Mouse (Mus musculus) ES-Bruce4 (cell line): ENCODE measurements around the gene Gm45837. TPM values are rescaled to one million over a fixed set of nuclear protein-coding genes. Genes with fewer than 3 reads are reported as not detected.

Experiments
- H3K27ac ChIP-seq: 2 replicates; pipeline ENCODE4 v1.5.1; 2012; ENCODE audit warnings: low read length, inconsistent platforms; ENCODE audit not compliant: insufficient read depth
- H3K27me3 ChIP-seq: 2 replicates; pipeline ENCODE4 v1.6.1; 2012; ENCODE audit warnings: mild to moderate bottlenecking, low read length, inconsistent platforms; ENCODE audit not compliant: control insufficient read depth, poor library complexity, insufficient read depth, severe bottlenecking
- H3K36me3 ChIP-seq: 2 replicates; pipeline ENCODE4 v1.6.1; 2012; ENCODE audit warnings: inconsistent platforms, mild to moderate bottlenecking, low read length, moderate library complexity; ENCODE audit not compliant: control insufficient read depth, poor library complexity, insufficient read depth, severe bottlenecking
- H3K4me1 ChIP-seq: one replicate; pipeline ENCODE4 v1.8.1; 2011; ENCODE audit warnings: low read length; ENCODE audit not compliant: control insufficient read depth, insufficient read depth
- H3K4me3 ChIP-seq: 2 replicates; pipeline ENCODE4 v1.5.1; 2011; ENCODE audit warnings: low read depth, mild to moderate bottlenecking, low read length
- H3K9ac ChIP-seq: 2 replicates; pipeline ENCODE4 v1.6.1; 2012; ENCODE audit warnings: low read depth, mild to moderate bottlenecking, inconsistent platforms; ENCODE audit not compliant: poor library complexity, severe bottlenecking
- H3K9me3 ChIP-seq: replicated peaks from 2 replicates; pipeline ENCODE4 v1.6.1; 2012; ENCODE audit warnings: mild to moderate bottlenecking, low read length, inconsistent platforms; ENCODE audit not compliant: control insufficient read depth, poor library complexity, insufficient read depth, severe bottlenecking
- CTCF ChIP-seq: IDR thresholded peaks from one replicate; pipeline ENCODE4 v1.8.1; 2011; ENCODE audit warnings: low read depth, low read length
- EP300 ChIP-seq: IDR thresholded peaks from 2 replicates; pipeline ENCODE4 v1.6.1; 2011; ENCODE audit warnings: low read depth, low read length; ENCODE audit not compliant: insufficient read depth
- POLR2A ChIP-seq: IDR thresholded peaks from one replicate; pipeline ENCODE4 v1.8.1; 2011; ENCODE audit warnings: low read length; ENCODE audit not compliant: insufficient read depth
- polyA plus RNA-seq: library from polyadenylated mRNA; stranded (reverse); fragments of >200 nt; gene quantifications from 2 replicates; pipeline ENCODE4 v1.2.4, GENCODE M21; 2011; ENCODE audit warnings: low read depth; ENCODE audit not compliant: missing spikeins, insufficient read depth, insufficient read length

Gene Gm45837
- polyA plus RNA-seq, 1 experiment, result not detected

DNA sequence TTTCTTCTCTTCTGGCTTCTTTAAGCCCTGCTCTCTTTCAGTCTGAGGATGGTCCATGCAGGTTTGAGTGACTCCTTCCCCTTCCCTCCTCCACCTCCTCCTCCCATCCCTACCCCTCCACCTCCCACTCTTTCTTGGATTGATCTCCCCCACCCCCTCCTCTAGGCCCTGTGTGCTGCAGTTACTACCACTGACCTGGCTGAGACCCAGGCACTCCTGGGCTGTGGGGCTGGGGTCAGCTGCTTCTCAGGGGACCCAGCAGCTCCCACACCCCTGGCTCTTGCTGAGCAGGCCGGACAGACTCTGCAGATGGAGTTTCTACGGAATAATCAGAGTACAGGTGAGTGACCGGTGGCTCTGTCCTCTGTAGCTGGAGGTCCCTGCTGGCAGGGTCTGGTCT, 16.1 kb upstream of the Gm45837 start:
- H3K27me3 ChIP-seq, result no peaks in the 10 kb centered on the region
- H3K4me1 ChIP-seq, result peaks cover 2% of the 10 kb centered on the region
- H3K36me3 ChIP-seq, result no peaks in the 10 kb centered on the region
- no peaks in the 10 kb centered on the region for H3K9me3 ChIP-seq
- no peak for TF ChIP-seq CTCF
- no peak for TF ChIP-seq EP300
- no peak for TF ChIP-seq POLR2A
- H3K4me3 ChIP-seq, result no peak overlapping the region
- H3K27ac ChIP-seq, result peak overlapping the region; percentile 28; the same call in 1 of the 2 replicates
- no peak overlapping the region for H3K9ac ChIP-seq

DNA sequence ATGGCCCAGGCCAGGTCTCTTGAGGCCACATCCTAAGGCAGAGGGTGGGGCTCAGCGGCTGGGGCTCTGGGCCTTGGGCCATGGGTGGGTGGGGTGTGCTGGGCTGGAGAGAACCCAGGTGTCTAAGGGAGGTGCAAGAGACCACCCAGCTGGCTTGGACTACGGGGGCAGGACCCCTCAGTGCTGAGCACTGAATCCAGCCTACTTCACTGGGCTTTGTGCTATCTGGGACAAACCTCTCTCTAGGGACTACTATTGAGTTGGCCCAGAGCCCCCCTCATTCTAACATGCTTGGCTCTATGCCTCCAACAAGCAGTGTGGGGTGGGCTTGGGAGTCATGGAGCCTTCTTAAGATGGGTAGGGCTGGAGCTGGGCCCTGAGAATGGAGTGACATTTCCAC, 15.2 kb upstream of the Gm45837 start:
- H3K36me3 ChIP-seq, result no peaks in the 10 kb centered on the region
- H3K27ac ChIP-seq, result no peak overlapping the region
- H3K9me3 ChIP-seq, result no peaks in the 10 kb centered on the region
- peaks cover 2% of the 10 kb centered on the region for H3K4me1 ChIP-seq
- H3K4me3 ChIP-seq, result no peak overlapping the region
- TF ChIP-seq POLR2A, result no peak
- no peak for TF ChIP-seq EP300
- no peak for TF ChIP-seq CTCF
- no peak overlapping the region for H3K9ac ChIP-seq
- no peaks in the 10 kb centered on the region for H3K27me3 ChIP-seq

DNA sequence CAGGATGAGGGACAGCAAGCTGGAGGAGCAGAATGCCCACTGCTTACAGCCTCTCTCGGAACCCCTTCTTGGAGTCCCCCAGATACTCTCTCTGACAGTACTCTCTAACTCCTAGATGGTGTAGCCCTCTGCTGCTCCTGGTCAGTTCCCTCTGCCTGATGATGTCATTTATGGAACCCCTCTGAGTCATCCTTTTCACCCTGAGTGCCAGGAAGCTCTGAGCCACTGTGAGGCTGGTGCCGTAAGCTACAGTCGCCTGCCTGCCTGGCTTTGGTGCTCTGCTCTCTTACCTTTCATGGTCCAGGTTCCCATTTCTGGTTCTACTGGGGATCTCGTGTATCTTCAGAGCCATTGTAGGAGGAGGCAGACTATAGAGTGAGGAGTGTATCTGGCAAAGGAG, 13.5 kb upstream of the Gm45837 start:
- no peaks in the 10 kb centered on the region for H3K9me3 ChIP-seq
- H3K27ac ChIP-seq, result no peak overlapping the region
- no peaks in the 10 kb centered on the region for H3K27me3 ChIP-seq
- H3K4me1 ChIP-seq, result peaks cover 2% of the 10 kb centered on the region
- no peak for TF ChIP-seq POLR2A
- TF ChIP-seq CTCF, result no peak
- TF ChIP-seq EP300, result no peak
- no peaks in the 10 kb centered on the region for H3K36me3 ChIP-seq
- no peak overlapping the region for H3K4me3 ChIP-seq
- H3K9ac ChIP-seq, result no peak overlapping the region

DNA sequence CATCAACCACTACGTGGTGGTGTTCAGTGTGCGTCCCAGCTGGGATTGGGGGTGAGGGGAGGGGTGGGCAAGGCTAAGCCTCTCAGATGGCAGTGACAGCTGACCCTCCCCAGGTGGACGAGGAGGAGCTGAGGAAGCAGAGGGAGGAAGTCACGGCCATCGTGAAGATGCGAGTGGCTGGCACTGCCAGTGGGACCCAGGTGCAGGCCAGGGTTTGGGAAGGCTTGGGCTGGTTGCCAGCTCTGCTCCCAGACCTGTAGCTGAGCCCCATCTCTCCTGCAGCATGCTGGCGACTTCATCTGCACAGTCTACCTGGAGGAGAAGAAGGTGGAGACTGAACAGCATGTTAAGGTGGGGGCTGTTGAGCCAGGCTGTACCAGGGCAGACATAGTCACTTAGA, 9.2 kb upstream of the Gm45837 start:
- Histone ChIP-seq H3K4me1 (no peaks in the 10 kb centered on the region), H3K4me3 (no peak overlapping the region), H3K27me3 (no peaks in the 10 kb centered on the region), H3K9ac (no peak overlapping the region), H3K9me3 (no peaks in the 10 kb centered on the region), H3K36me3 (no peaks in the 10 kb centered on the region), H3K27ac (no peak overlapping the region)
- TF ChIP-seq POLR2A, result no peak
- no peak for TF ChIP-seq EP300
- TF ChIP-seq CTCF, result no peak

DNA sequence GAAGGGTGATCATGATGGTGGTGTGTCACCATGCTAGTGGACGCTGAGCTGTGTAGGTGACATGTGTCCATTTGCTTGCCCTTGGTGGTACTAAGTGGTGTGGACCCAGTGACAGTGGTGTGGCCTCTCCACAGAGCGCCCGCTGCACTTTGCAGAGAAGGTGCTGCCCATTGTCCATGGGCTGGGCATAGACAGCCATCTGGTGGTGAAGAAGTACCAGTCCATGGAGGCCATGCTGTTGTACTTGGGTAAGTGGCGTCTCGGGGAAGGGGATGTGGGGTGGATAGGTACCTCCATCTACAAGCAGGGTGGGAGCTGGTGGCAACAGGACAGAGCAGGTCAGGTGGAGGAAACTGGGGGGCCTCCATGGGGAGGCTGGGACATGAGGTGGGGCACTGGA, 6.9 kb upstream of the Gm45837 start:
- Histone ChIP-seq H3K9ac (no peak overlapping the region), H3K9me3 (no peaks in the 10 kb centered on the region), H3K27me3 (no peaks in the 10 kb centered on the region), H3K36me3 (no peaks in the 10 kb centered on the region), H3K4me1 (no peaks in the 10 kb centered on the region), H3K4me3 (no peak overlapping the region), H3K27ac (no peak overlapping the region)
- no peak for TF ChIP-seq EP300
- TF ChIP-seq CTCF, result no peak
- TF ChIP-seq POLR2A, result no peak

DNA sequence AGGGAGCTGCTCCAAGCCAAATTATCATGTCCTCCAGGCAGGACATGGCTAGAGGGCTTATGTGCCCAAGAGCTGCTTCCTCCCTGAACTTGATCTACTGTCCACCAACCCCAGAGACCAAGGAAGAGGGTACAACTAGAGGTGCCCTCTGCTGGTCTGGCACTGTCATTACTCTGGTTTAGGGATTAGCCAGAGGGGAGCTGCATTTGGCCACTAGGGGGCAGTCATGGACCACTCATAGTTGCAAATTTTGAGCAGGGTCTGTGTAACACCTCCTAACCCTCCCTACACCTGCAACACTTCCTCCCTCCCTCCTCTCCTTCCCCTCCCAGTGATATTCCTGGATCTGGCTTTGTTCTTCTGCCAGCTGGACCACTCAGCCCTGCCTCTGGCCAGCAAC, 2.1 kb downstream of the Gm45837 start:
- TF ChIP-seq CTCF, result peak; percentile 100
- no peak for TF ChIP-seq EP300
- Histone ChIP-seq H3K27ac (no peak overlapping the region), H3K9me3 (no peaks in the 10 kb centered on the region), H3K9ac (no peak overlapping the region), H3K27me3 (no peaks in the 10 kb centered on the region), H3K4me1 (no peaks in the 10 kb centered on the region), H3K4me3 (no peak overlapping the region), H3K36me3 (no peaks in the 10 kb centered on the region)

DNA sequence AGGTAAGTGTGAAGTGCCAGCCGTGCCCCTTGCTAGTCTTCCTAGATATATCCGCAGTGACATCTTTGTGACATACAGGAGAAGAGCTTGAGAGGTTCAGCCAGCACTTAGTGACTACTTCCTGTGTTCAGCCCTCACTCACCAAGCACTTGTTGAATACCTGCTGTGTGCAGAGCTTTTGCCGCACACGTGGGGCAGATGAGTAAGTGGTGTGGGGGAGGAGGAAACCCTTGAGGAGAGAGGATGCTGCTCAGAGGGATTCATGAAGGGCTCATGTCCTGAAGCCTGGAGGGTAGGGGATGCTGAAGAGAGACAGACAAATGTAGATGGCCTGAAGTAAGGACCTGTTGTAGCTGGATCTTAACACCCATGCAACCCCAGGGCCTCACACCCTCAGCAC, 3.5 kb downstream of the Gm45837 start:
- Histone ChIP-seq H3K9ac (no peak overlapping the region), H3K4me1 (no peaks in the 10 kb centered on the region), H3K4me3 (no peak overlapping the region), H3K9me3 (no peaks in the 10 kb centered on the region), H3K27me3 (no peaks in the 10 kb centered on the region), H3K36me3 (no peaks in the 10 kb centered on the region), H3K27ac (no peak overlapping the region)
- TF ChIP-seq POLR2A (no peak), CTCF (no peak), EP300 (no peak)
